Mouse (Mus musculus) urinary bladder, adult 18-20 months (tissue): ENCODE measurements around the gene Rp2.

Experiments used
- DNase-seq, 2 experiments: peaks; one replicate each; pipeline ENCODE4 v3.0.0; 2022; ENCODE audit warnings: low spot score in 2 of 2, mixed read lengths in 2 of 2

The Rp2 gene

DNA sequence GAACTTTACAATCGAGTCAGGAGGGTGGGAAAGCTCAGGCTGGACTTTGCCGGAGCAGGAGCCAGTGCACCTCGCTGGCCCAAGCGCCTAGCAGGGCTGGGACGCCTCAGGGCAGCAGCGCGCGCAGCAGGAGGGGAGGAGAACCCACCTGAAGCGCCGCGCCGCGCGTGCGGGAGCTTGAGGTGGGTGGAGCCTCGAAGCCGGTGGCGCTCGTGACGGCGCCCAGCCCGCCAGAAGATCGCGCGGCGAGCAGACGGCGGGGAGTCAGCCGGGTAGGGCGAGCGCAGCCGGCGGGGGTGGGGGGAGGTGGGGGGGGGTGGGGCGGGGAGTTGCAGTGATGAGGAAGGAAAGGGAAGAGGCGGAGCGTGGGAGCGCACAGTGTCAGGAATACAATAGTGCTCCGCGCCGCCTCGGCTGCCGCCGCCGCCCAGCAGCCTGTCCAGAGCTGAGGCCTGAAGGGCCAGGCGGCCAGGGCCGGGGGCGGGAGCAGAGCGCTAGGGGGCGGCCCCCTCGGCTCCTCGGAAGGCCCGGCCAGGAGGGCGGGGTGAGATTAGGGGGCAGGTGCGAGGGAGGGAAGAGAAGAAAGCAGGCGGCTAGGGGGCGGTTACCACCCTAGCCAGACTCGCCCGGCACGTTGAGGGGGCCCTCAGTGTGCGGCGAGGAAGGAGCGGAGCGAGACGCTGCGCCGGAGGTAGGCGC is 61.0 kb downstream of the Rp2 start, which contains the start of gene Jade3:
Jade3 (plus strand) TSS at position 549 of the 699 bp plus-strand sequence.
- DNase-seq: peak; percentile 47 to 73

DNA sequence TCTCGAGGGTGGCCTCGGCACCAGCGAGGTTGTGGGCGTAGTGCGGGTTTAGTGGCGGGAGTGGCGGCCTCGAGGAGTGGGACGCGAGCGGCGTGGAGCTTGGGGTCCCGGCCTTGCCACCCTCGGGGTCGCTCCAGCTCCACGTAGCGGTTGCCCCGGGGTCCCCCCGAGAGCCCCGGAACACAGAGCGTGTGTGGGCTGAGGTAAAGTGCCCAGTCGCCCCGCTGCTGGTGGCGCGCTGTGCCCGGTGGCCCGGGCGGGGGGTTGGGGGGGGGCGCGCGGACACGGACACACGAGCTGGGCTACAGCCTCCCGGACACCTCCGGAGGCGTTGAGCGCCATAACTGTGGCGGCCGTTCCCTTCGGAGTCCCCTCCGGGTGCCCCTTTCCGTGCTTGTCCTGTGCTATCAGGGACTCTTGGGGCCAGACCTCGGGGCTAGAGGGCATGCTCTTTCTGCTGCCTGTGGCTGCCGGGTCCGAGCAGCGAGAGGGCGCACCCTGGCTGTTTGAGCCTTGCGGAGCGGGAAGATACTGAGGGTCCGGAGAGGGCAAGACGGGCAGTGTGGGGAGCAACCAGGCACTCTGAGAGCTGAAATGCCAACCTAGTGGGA is 61.7 kb downstream of the Rp2 start:
- peak in 1 of 2 experiments; percentile 49 for DNase-seq
